Mouse (Mus musculus) heart, adult 2 months (tissue): Measurements from ENCODE around the gene Ppp4r3b.

Experiments used
- EP300 ChIP-seq: fragments of 200-500 bp; IDR thresholded peaks from 2 replicates; pipeline ENCODE4 v1.6.1; 2011; ENCODE audit warnings: low read depth, low read length, control low read depth; ENCODE audit not compliant: insufficient read depth
- POLR2A ChIP-seq: fragments of 200-500 bp; IDR thresholded peaks from 2 replicates; pipeline ENCODE4 v1.6.1; 2011; ENCODE audit warnings: mild to moderate bottlenecking, low read depth, low read length, control low read depth; ENCODE audit not compliant: insufficient read depth

GRCm38 (mm10) chr11:29248386-29248785 lies 75.7 kb downstream of the Ppp4r3b start:
- no peak for TF ChIP-seq POLR2A
- no peak for TF ChIP-seq EP300
